Mouse (Mus musculus) neural tube, embryonic 13.5 days (tissue): Measurements from ENCODE around the gene Irf2. TPM values are rescaled to one million over a fixed set of nuclear protein-coding genes. Genes with fewer than 3 reads are reported as not detected.

Source experiments
- ATAC-seq: fragments of 200-750 bp; cut with Nextera tagmentation; 2 replicates; pipeline ENCODE4 v1.8.0; 2017; ENCODE audit warnings: low read depth, mild to moderate bottlenecking, moderate TSS enrichment, moderate library complexity
- H3K27ac ChIP-seq: fragments of 300-500 bp; sonication (generic); replicated peaks from 2 replicates; pipeline ENCODE4 v1.5.1; 2015; ENCODE audit warnings: moderate library complexity, mild to moderate bottlenecking, inconsistent platforms
- H3K27me3 ChIP-seq: fragments of 300-500 bp; sonication (generic); 2 replicates; pipeline ENCODE4 v1.6.1; 2015; ENCODE audit warnings: mild to moderate bottlenecking, inconsistent platforms
- H3K36me3 ChIP-seq: fragments of 300-500 bp; sonication (generic); 2 replicates; pipeline ENCODE4 v1.6.1; 2015; ENCODE audit warnings: mild to moderate bottlenecking, inconsistent platforms
- H3K4me1 ChIP-seq: fragments of 300-500 bp; sonication (generic); replicated peaks from 2 replicates; pipeline ENCODE4 v1.6.1; 2015; ENCODE audit warnings: inconsistent platforms
- H3K4me2 ChIP-seq: fragments of 300-500 bp; sonication (generic); 2 replicates; pipeline ENCODE4 v1.6.1; 2015; ENCODE audit warnings: inconsistent platforms, mild to moderate bottlenecking, moderate library complexity
- H3K4me3 ChIP-seq: fragments of 300-500 bp; sonication (generic); 2 replicates; pipeline ENCODE4 v1.5.1; 2015; ENCODE audit warnings: mild to moderate bottlenecking, inconsistent platforms
- H3K9ac ChIP-seq: fragments of 300-500 bp; sonication (generic); 2 replicates; pipeline ENCODE4 v1.6.1; 2015; ENCODE audit warnings: moderate library complexity, mild to moderate bottlenecking, inconsistent platforms
- H3K9me3 ChIP-seq: fragments of 300-500 bp; sonication (generic); 2 replicates; pipeline ENCODE4 v1.6.1; 2016; ENCODE audit warnings: inconsistent platforms
- WGBS: fragments of 180-500 bp; shearing (Covaris S2); methylation state at CpG from one replicate; pipeline ENCODE4 v1.1.7; 2015; 5-methylcytosine and 5-hydroxymethylcytosine counted together
- polyA plus RNA-seq: library from polyadenylated mRNA; unstranded; fragments of >200 nt; fragmentation: Nextera tagmentation; extraction: Ambion mirVana; gene quantifications from 2 replicates; pipeline ENCODE4 v1.2.1, GENCODE M21; 2015

Irf2 gene
- polyA plus RNA-seq, 1 experiment from 2014 or later = 13.5 TPM

DNA sequence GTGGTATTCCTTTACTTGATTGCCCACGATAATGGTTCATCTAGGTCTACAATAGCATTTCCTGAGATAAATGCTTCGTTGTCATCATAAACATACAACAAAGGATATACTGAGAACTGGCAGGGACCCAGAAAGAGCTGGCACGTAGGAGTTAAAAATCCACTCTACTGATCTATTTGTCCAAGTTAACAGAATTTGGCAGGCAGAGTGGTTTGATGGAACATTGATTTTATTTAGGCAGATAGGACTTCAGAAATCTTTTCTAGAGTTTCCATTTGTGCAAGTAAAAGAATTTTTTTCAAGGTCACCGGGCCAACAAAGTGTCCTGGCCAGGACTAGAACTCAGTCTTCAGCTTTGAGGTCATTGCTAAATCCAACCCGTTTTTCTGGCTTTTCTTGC, 98.5 kb downstream of the Irf2 start:
- Histone ChIP-seq H3K4me1 (no peaks in the 10 kb centered on the region), H3K4me3 (no peak overlapping the region), H3K27ac (no peak overlapping the region), H3K27me3 (no peaks in the 10 kb centered on the region), H3K9me3 (no peaks in the 10 kb centered on the region), H3K9ac (no peak overlapping the region), H3K4me2 (no peak overlapping the region), H3K36me3 (peaks cover 23% of the 10 kb centered on the region)
- no peak for ATAC-seq
- 89% methylated on average over 5 of the region's 5 CpGs for WGBS

DNA sequence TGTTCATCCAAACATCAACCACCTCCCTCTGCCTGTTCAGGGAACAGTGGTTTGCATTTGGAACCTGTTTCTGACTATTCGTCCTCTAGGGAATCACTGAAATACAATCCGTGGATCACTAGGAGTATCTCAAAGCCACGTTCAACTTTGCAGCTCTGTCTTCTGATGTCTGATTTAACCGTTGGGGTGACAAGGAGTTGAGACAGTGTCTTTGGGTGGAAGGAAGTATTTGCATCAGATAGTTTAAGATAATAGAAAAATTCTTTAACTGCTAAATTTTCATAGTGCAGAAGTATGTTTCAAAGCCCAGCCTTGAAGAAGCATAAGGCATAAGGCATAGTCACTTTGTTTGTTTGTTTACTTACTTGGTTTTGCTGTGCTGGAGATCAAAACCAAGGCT, 100.9 kb downstream of the Irf2 start:
- H3K9me3 ChIP-seq = no peaks in the 10 kb centered on the region
- ATAC-seq = no peak

DNA sequence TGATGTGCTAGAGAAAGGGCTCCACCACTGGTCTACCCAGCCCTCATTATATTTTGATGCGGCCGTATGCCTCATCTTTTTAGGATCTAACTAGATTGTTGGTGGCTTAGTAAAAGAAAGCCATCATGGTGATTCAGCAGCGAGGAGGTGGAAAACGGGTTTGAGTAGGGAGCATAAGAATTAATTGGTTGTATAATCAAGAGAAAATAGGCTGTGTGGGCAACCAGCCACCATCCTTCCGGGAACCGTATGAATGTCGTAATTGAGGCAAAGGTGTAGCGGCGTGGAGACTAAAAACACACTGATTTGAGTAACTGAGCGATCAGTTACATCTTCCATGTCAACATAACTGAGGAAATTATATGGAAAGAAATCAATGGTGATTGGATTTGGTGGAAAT, 101.3 kb downstream of the Irf2 start:
- H3K9ac ChIP-seq = no peak overlapping the region
- H3K9me3 ChIP-seq = no peaks in the 10 kb centered on the region
- H3K27me3 ChIP-seq = no peaks in the 10 kb centered on the region
- H3K4me3 ChIP-seq = no peak overlapping the region
- no peak for ATAC-seq
- no peaks in the 10 kb centered on the region for H3K4me1 ChIP-seq
- H3K36me3 ChIP-seq = peaks cover 27% of the 10 kb centered on the region
- WGBS = 87% methylated on average over 10 of the region's 10 CpGs
- no peak overlapping the region for H3K4me2 ChIP-seq
- no peak overlapping the region for H3K27ac ChIP-seq

More for the DNA sequence above, 100.9 kb downstream of the Irf2 start:
- WGBS = 94% methylated on average over 4 of the region's 4 CpGs
- Histone ChIP-seq H3K4me2 (no peak overlapping the region), H3K4me3 (no peak overlapping the region), H3K4me1 (no peaks in the 10 kb centered on the region), H3K27ac (no peak overlapping the region), H3K36me3 (peaks cover 23% of the 10 kb centered on the region), H3K9ac (no peak overlapping the region), H3K27me3 (no peaks in the 10 kb centered on the region)

DNA sequence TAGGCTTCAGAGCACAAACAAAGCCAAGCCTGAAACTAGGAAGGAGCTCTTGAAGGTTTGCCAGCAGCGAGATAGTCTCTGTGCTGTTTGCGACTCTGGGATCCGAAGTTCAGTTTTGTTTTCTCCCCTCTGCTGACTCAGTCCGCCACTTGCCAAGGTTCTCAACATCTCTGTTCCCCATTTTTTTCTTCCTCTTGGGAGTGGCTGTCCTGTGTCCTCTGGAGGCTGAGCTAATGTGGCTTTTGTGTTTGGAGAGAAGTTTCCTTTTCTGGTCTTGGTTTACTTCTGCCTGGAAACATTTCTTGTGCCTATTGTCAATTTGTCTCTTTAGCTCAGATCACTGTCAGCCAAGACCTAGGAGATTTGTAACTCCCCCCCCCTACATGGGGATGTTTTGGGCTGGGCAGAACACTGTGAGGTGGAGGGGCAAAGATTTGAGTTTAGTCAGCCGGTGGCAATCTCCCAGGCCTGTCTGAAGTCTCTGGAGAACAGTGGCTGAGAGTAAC, 103.2 kb downstream of the Irf2 start:
- no peak for ATAC-seq
- Histone ChIP-seq H3K4me2 (no peak overlapping the region), H3K9ac (no peak overlapping the region), H3K4me1 (no peaks in the 10 kb centered on the region), H3K27me3 (no peaks in the 10 kb centered on the region), H3K4me3 (no peak overlapping the region), H3K27ac (peak overlapping the region; percentile 42), H3K9me3 (no peaks in the 10 kb centered on the region), H3K36me3 (peaks cover 39% of the 10 kb centered on the region)
- 79% methylated on average over 5 of the region's 5 CpGs for WGBS

DNA sequence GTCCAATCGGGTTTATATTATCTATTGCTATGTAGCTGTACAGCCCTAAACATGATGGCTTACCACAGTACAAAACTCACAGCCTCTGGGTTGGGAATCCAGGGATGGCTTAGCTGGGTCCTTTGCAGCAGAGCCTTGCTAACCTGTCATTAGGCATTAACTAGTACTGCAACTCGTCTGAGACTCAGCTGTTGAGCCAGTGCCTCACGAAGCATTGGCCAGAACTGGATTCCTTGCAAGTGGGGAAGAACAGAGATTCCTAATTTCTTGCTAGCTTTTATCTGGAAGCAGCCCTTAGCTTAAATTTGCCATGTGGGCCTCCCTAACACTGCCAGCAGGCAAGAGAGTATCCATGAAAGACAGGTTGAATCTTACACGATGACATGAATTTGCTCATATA, 104.3 kb downstream of the Irf2 start:
- Histone ChIP-seq H3K36me3 (peaks cover 36% of the 10 kb centered on the region), H3K4me3 (no peak overlapping the region), H3K4me2 (no peak overlapping the region), H3K9me3 (no peaks in the 10 kb centered on the region), H3K9ac (no peak overlapping the region), H3K27ac (peak overlapping the region; percentile 34; the same call in 1 of the 2 replicates), H3K27me3 (no peaks in the 10 kb centered on the region), H3K4me1 (no peaks in the 10 kb centered on the region)
- ATAC-seq = no peak
- 88% methylated on average over 4 of the region's 4 CpGs for WGBS

DNA sequence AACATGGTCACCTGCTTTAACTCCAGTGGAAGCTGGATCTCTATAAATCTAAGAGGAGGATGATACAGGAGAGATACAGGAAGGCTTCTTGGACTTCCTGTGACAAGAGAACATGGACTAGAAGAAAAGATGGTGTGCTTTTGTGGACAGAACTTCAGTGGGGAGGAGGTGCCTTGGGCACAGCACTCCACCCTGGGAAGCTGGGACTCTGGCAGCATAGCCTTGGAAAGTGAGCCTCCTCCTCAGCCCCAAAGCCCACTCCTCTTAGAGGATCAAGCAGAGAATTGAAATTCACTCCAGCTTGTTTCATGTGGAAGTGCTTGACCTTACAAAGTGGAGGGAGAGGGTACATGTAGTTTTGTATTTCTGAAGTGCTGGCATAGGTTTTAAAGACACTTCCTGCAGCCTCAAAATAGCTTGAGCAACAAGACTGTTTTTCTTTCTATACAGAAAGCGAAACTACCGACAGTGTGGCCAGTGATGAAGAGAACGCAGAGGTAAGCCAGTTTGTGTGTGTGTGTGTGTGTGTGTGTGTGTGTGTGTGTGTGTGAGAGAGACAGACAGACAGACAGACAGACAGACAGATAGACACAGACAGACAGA, 104.9 kb downstream of the Irf2 start:
- ATAC-seq = no peak
- Histone ChIP-seq H3K27me3 (no peaks in the 10 kb centered on the region), H3K4me3 (no peak overlapping the region), H3K9me3 (no peaks in the 10 kb centered on the region), H3K27ac (peak overlapping the region; percentile 34; the same call in 1 of the 2 replicates), H3K36me3 (peaks cover 32% of the 10 kb centered on the region), H3K4me1 (no peaks in the 10 kb centered on the region), H3K4me2 (no peak overlapping the region), H3K9ac (no peak overlapping the region)
- WGBS = 85% methylated on average over 3 of the region's 3 CpGs

DNA sequence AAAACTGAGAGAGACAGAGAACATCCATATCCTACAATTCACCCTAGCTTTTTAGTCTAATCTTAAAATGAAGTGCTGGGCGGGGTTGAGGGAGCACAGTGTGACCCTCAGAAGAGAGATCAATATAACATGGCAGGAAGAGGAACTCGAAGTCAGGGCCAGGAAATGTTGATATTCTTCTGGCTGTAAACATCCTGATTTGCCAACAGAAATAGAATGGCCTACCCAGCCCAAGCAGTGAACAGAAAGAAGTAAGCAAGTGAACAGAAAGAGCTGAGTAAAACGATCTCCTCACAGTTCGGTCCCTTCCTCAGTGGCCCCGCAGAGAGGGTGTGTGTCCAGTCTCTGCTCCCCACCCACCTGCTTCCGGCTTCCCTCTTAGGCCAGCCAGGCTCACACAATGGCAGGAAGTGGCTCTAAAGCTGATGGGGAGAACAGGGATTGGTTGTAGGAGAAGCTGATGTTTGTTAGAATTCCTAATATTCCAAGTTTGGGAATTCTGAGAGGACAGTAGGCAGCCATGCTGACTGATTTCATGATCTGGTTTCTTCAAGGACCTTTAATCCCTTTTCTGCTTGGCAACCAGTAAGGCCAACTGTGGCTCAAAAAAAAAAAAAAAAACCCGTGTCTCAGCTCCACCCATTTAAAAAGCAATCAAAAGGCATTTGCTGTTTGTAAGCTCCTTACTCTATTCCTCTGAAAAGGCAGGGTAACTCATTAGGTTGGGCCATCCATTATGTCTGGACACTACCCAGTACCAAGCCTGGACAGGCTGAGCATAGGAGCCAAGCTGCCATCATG, 105.6 kb downstream of the Irf2 start:
- H3K27me3 ChIP-seq = no peaks in the 10 kb centered on the region
- WGBS = 77% methylated on average over 7 of the region's 7 CpGs
- no peak overlapping the region for H3K4me2 ChIP-seq
- H3K36me3 ChIP-seq = peaks cover 26% of the 10 kb centered on the region
- no peaks in the 10 kb centered on the region for H3K4me1 ChIP-seq
- 0 out of 2 replicates have a peak overlapping the region, but pooled peaks have one; percentile 28 for H3K27ac ChIP-seq
- H3K4me3 ChIP-seq = no peak overlapping the region
- ATAC-seq = no peak
- no peaks in the 10 kb centered on the region for H3K9me3 ChIP-seq
- no peak overlapping the region for H3K9ac ChIP-seq

DNA sequence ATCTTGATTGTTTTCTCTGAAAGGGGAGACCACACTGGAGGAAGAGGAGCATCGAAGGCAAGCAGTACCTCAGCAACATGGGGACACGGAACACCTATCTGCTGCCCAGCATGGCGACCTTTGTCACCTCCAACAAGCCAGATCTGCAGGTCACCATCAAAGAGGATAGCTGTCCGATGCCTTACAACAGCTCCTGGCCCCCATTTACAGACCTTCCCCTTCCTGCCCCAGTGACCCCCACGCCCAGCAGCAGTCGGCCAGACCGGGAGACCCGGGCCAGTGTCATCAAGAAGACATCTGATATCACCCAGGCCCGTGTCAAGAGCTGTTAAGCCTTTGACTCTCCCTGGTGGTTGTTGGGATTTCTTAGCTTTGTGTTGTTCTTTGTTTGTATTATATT, 106.4 kb downstream of the Irf2 start:
- H3K9me3 ChIP-seq = no peaks in the 10 kb centered on the region
- ATAC-seq = no peak
- 0 out of 2 replicates have a peak overlapping the region, but pooled peaks have one; percentile 28 for H3K27ac ChIP-seq
- H3K9ac ChIP-seq = no peak overlapping the region
- WGBS = 87% methylated on average over 9 of the region's 9 CpGs
- peaks cover 21% of the 10 kb centered on the region for H3K36me3 ChIP-seq
- no peaks in the 10 kb centered on the region for H3K4me1 ChIP-seq
- H3K27me3 ChIP-seq = no peaks in the 10 kb centered on the region
- no peak overlapping the region for H3K4me3 ChIP-seq
- H3K4me2 ChIP-seq = no peak overlapping the region

DNA sequence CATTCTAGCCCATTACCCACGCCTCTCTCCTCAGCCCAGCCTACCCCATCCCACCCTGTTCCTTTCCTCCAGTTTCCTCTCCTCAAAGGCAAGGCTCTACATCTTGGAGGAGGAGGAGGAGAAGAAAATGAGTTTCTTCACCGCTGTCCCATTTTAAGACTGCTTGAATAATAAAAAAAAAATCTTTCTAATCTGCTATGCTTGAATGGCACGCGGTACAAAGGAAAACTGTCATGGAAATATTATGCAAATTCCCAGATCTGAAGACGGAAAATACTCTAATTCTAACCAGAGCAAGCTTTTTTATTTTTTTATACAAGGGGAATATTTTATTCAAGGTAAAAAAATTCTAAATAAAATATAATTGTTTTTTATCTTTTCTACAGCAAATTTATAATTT, 107.4 kb downstream of the Irf2 start:
- Histone ChIP-seq H3K36me3 (peaks cover 17% of the 10 kb centered on the region), H3K4me1 (peaks cover 4% of the 10 kb centered on the region; the same call in 1 of the 2 replicates), H3K9me3 (no peaks in the 10 kb centered on the region), H3K27ac (no peak overlapping the region), H3K9ac (no peak overlapping the region), H3K4me3 (no peak overlapping the region), H3K4me2 (no peak overlapping the region), H3K27me3 (no peaks in the 10 kb centered on the region)
- WGBS = 90% methylated on average over 5 of the region's 5 CpGs
- no peak for ATAC-seq

DNA sequence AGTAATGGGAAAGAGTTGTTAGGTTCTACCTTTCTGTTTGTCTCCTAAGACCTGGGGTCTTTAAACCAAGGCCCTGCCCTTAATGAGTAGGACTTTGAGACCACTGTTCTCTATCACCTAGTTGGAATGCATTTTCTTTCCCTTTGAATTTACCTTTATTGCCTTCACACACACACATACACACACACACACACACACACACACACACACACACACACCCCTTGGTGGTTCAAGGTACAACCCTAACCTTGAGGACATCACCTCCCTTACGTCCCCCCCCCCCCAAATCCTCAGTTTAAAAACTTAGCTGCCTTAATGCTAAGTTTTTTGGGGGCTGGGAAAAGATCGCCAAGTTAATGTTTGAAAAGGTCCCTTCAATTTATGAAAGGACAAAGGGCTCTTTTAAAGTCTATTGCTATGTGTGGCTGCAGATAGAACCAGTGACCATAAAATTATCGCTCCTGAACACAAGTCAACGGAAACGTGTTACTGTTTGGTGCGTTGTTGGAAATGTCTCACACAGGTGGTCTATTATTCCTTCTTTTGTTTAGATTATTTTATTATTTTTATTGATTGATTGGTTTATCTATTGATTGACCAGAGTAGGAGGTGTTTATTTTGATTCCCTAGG, 108.6 kb downstream of the Irf2 start:
- Histone ChIP-seq H3K4me3 (no peak overlapping the region), H3K4me1 (peaks cover 4% of the 10 kb centered on the region; the same call in 1 of the 2 replicates), H3K9ac (no peak overlapping the region), H3K36me3 (peaks cover 17% of the 10 kb centered on the region), H3K27ac (no peak overlapping the region), H3K4me2 (no peak overlapping the region), H3K9me3 (no peaks in the 10 kb centered on the region), H3K27me3 (no peaks in the 10 kb centered on the region)
- ATAC-seq = no peak
- 78% methylated on average over 5 of the region's 6 CpGs for whole genome bisulfite sequencing

DNA sequence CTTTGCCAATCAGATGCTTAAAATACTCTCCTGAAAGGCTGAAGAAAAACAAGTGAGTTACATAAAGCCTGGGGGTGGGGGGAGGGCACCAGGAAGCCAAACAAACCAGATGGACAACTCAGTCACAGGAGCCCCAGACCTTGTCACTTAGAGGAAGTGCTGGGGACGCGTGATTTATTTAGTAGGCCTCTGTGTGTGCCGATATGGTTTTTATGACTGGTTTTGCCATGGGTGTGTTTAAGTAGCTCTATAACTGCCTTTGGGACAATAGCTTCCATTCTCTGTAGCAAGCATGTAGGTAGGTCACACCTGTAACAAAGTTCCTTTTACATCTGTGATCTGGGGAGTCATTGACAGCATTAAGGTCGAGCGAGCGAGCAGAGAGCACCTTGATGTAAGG, 109.4 kb downstream of the Irf2 start:
- WGBS = 77% methylated on average over 6 of the region's 6 CpGs
- Histone ChIP-seq H3K4me3 (no peak overlapping the region), H3K4me2 (no peak overlapping the region), H3K4me1 (peaks cover 4% of the 10 kb centered on the region; the same call in 1 of the 2 replicates), H3K9ac (no peak overlapping the region), H3K36me3 (peaks cover 17% of the 10 kb centered on the region), H3K27me3 (no peaks in the 10 kb centered on the region), H3K9me3 (no peaks in the 10 kb centered on the region), H3K27ac (no peak overlapping the region)
- no peak for ATAC-seq

DNA sequence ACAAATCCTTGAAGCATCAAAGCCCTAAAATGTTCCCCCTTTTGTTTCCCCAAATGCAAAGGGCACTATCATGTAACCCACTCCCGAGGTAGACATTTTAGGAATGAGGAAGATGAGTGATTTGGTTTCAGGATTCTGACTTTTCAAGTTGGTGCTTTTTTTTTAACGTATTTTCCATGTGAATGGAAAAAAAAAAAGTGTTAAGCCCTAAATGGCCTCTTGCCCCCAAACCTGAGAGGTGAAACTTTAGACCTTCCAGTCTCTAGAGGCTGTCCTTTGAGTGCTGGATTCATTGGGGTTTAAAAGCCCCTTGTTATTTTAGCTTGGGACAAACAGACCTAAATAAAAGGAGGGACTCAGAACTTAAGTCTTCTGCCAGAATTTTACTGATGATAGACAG, 109.9 kb downstream of the Irf2 start:
- peaks cover 4% of the 10 kb centered on the region; the same call in 1 of the 2 replicates for H3K4me1 ChIP-seq

More for the DNA sequence above, 109.9 kb downstream of the Irf2 start:
- H3K36me3 ChIP-seq = peaks cover 17% of the 10 kb centered on the region
- 39% methylated on average over 2 of the region's 2 CpGs for WGBS
- H3K9ac ChIP-seq = no peak overlapping the region
- no peak overlapping the region for H3K4me3 ChIP-seq
- no peak overlapping the region for H3K4me2 ChIP-seq
- H3K9me3 ChIP-seq = no peaks in the 10 kb centered on the region
- no peaks in the 10 kb centered on the region for H3K27me3 ChIP-seq
- H3K27ac ChIP-seq = no peak overlapping the region
- no peak for ATAC-seq
